Mouse (Mus musculus) adrenal gland, postnatal 4 days (tissue): ENCODE measurements around the gene Stard10. TPM values are rescaled to one million over a fixed set of nuclear protein-coding genes. Genes with fewer than 3 reads are reported as not detected.

ENCODE experiments used
- DNase-seq, 2 experiments: peaks; one replicate each; pipeline ENCODE4 v3.0.0; 2021 to 2022; ENCODE audit warnings: low spot score in 2 of 2, mixed read lengths in 2 of 2
- total RNA-seq, 2 experiments: library from RNA; stranded (reverse); gene quantifications; 2 replicates each; pipeline ENCODE4 v1.2.3; 2021

The Stard10 gene
- total RNA-seq, 2 experiments from 2014 or later = 40.3 to 52.3 TPM

DNA sequence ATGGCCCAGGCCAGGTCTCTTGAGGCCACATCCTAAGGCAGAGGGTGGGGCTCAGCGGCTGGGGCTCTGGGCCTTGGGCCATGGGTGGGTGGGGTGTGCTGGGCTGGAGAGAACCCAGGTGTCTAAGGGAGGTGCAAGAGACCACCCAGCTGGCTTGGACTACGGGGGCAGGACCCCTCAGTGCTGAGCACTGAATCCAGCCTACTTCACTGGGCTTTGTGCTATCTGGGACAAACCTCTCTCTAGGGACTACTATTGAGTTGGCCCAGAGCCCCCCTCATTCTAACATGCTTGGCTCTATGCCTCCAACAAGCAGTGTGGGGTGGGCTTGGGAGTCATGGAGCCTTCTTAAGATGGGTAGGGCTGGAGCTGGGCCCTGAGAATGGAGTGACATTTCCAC lies 78.6 kb downstream of the Stard10 start:
- DNase-seq = no peak

Other genes with a start within 250 kb of the Stard10 start
- 10 to 100 TPM; 37.8 to 39.9 TPM for gene Fchsd2, start 224.2 kb upstream of the Stard10 start, total RNA-seq
- 10 to 100 TPM; 20.6 to 21.7 TPM for gene Atg16l2, start 14.8 kb upstream of the Stard10 start, total RNA-seq
- 100 to 1,000 TPM in 1 of 2 experiments, 10 to 100 TPM in 1; 76.3 to 102 TPM for gene Arap1, start 31.0 kb downstream of the Stard10 start, total RNA-seq
- 10 to 100 TPM in 1 of 2 experiments, 1 to 10 TPM in 1; 7.2 to 21.2 TPM for gene Gm45837, start 93.8 kb downstream of the Stard10 start, total RNA-seq
- gene Pde2a, start 104.6 kb downstream of the Stard10 start, total RNA-seq = 100 to 1,000 TPM; 105 to 129 TPM